Mouse (Mus musculus): ENCODE measurements at regions not wholly inside any gene's neighbourhood (a gene's known extent, or its start where the extent isn't known, plus 50 kb on each side); places are given as distances from the start of the nearest gene placed in this dataset.

DNA sequence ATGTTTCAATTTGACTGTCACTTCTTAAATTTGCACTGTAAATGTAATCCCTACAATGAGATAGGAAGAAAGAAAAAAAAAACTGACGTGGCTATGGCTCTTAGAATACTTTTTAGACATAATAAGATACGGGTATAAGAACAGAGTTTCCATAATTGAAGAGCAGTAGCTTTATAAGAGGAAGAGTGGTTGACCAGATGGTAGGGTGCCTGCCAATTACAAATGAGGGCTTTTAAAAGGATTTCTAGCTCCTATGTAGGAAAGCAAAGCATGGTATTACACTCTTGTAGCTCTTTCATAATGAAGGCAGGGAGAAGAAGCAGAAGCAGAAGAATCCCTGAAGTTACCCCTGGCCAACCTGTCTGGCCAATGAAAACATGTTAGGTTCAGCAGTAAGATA, 239.7 kb upstream of the Car10 start:
- DNase-seq, result no peak

DNA sequence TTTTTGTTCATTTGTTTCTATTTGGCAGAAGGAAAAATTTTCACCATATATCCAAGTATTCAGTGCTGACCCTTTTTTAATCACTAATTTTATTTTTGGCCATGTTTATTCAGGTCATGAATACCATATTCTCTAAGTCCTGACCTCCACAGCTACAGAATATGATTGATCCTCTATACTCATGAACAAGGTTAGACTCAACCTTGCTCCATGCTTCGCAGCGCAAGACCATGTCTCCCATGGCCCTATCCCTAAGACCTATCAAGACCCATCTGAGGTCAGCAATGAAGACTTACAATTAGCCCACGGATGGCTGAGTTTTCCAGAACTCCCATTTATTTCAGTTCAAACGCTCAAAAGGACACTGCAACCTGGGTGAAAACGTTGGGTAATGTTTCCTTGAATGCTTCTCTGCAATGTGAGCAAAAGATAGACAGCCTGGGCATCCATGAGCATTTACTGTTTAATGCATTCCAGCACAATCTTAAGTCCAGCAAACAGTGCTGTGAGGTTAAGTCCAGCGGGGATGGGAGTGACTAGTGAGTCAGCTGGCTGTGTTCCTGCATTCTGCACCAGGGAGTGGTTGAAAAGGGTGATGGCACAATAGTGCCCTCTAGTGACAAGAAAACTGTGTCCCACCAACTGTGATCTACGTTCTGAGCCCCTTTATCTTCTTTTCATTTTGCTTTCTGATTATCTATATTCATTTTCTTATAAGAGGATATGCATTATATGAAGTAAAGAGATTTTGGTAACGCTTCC, 208.0 kb upstream of the Car10 start:
- peak; percentile 66 to 80 for DNase-seq

- DNase-seq, result no peak
Measured at GRCm38 (mm10) chr11:92899296-92899695, 198.5 kb upstream of the Car10 start.
